In the genomic region with DNA sequence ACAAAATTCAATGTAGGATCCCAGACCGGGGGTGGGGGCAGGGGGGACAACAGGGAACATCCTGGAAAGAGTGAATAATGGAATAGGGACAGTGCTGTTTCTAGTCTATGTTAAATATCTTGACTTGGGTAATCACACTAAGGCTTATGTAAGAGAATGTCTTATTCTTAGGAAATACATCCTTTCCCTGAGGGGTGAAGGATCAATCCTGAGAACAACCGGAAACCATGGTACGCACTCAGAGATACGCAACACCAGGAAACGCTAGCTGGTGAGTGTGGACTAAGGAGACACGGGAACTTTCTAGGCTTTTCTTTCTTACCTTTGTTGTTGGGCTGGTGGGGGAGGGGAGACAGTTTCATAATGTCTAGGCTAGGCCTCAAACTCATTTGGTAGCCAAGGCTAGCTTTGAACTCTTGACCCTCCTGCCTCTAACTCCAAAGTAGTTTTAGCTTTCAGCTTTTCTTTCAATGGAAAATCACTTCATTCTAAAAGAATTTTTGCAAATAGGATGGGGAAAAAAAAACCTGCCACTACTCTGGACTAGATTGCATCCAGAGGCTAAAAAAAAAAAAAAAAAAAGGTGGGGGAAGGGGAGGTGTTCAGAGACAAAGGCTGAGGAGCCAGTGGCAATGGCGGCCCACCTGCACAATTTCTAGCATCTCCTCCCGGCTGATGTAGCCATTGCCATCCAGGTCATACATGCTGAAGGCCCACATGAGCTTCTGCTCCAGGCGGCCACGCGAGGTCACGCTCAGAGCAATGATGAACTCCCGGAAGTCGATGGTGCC, we compare ENCODE assay signal across 36 mouse cellular contexts. TPM values are rescaled to one million over a fixed set of nuclear protein-coding genes. Genes with fewer than 3 reads are reported as not detected.
DNase-seq lines count a peak whose midpoint lies in the region; TF ChIP-seq lines count a peak whose summit lies in the region.
"Had no signal": no experiment of that assay in that cellular context is flagged by ENCODE, and none has a peak within 500 bp of the region (broad histone marks: within the 10 kb centered on the region; RNA-seq: fewer than 3 reads in every experiment).

No protein-coding gene starts in this region.

- no peak for TF ChIP-seq RAD21 in CH12.LX (IDR thresholded peaks at IDR 0.05; ENCODE audit: low read depth, low read length)

- in situ Hi-C loops in CH12.LX (cut with MboI; ENCODE audit: low pct_ligation_motif_present, low pct_unique_long_range_greater_than_20kb, low sequenced_read_pairs), result no loop called here

- TF ChIP-seq CTCF in CH12.LX (conservative IDR thresholded peaks at IDR 0.05 in 1 of 2, IDR thresholded peaks at IDR 0.05 in 1 of 2; ENCODE audit: low read depth in 2 of 2, low read length in 2 of 2) (no peak), E14TG2a.4 (conservative IDR thresholded peaks at IDR 0.05; ENCODE audit: low read length) (no peak)

- TF ChIP-seq EP300 in CH12.LX (IDR thresholded peaks at IDR 0.05; ENCODE audit: low read length), result no peak

- H3K9me3 ChIP-seq in CH12.LX (replicated peaks; ENCODE audit: low read length) (peaks cover 7% of the 10 kb centered on the region), E14TG2a.4 (ENCODE audit: low read length) (no peaks in the 10 kb centered on the region)
- H3K9me3 ChIP-seq: embryonic facial prominence, embryonic 10.5 days; embryonic facial prominence, embryonic 13.5 days; heart, embryonic 10.5 days; heart, embryonic 13.5 days had no signal

- TF ChIP-seq POLR2A in CH12.LX (IDR thresholded peaks at IDR 0.05; ENCODE audit: low read depth, low read length), result no peak

- H3K9ac ChIP-seq in CH12.LX (ENCODE audit: insufficient read depth, low read depth), result no peak overlapping the region
- H3K9ac ChIP-seq: embryonic facial prominence, embryonic 13.5 days; forebrain, postnatal 0 days; heart, embryonic 13.5 days; hindbrain, embryonic 14.5 days had no signal

- H3K4me1 ChIP-seq in CH12.LX (ENCODE audit: control insufficient read depth in 1 of 2, insufficient read depth in 2 of 2) (peaks cover 10 to 16% of the 10 kb centered on the region in 2 experiments), E14TG2a.4 (replicated peaks; ENCODE audit: low read depth, low read length) (peaks cover 45% of the 10 kb centered on the region)

- no peaks in the 10 kb centered on the region for H3K36me3 ChIP-seq in CH12.LX (replicated peaks in 1 of 2; ENCODE audit: control insufficient read depth in 1 of 2, insufficient read depth in 1 of 2, low read length in 1 of 2)
- no peaks in the 10 kb centered on the region for H3K36me3 ChIP-seq in E14TG2a.4 (ENCODE audit: insufficient read depth, low read length)
- H3K36me3 ChIP-seq: embryonic facial prominence, embryonic 10.5 days; embryonic facial prominence, embryonic 13.5 days; heart, embryonic 10.5 days; heart, embryonic 13.5 days had no signal

- H3K4me2 ChIP-seq in CH12.LX (ENCODE audit: insufficient read depth, low read depth, poor library complexity, severe bottlenecking), result peak overlapping the region; percentile 54; the same call in 1 of the 2 replicates
- H3K4me2 ChIP-seq: embryonic facial prominence, embryonic 13.5 days; heart, embryonic 13.5 days; hindbrain, embryonic 14.5 days had no signal

- H3K27ac ChIP-seq in CH12.LX (ENCODE audit: insufficient read depth, low read depth), result no peak overlapping the region
- H3K27ac ChIP-seq: embryonic facial prominence, embryonic 10.5 days; embryonic facial prominence, embryonic 13.5 days; gastrocnemius, adult 2 months; heart, adult 2 months; heart, embryonic 10.5 days; heart, embryonic 13.5 days; hindbrain, embryonic 14.5 days; hindbrain, postnatal 0 days had no signal

- H3K4me3 ChIP-seq in CH12.LX (replicated peaks in 1 of 3; ENCODE audit: low read depth in 2 of 3, low read length in 2 of 3, poor library complexity in 1 of 3), result peak overlapping the region in 1 of 3 experiments; percentile 27
- H3K4me3 ChIP-seq in E14TG2a.4 (replicated peaks; ENCODE audit: low read length), result peak overlapping the region; percentile 57
- H3K4me3 ChIP-seq: embryonic facial prominence, embryonic 10.5 days; embryonic facial prominence, embryonic 13.5 days; gastrocnemius, adult 2 months; heart, adult 2 months; heart, embryonic 10.5 days; heart, embryonic 13.5 days had no signal

- DNase-seq in CH12.LX (ENCODE audit: extremely low read depth) (no peak), R1 (ENCODE audit: low read depth, low spot score) (peak; percentile 24)
- peak; percentile 58 for DNase-seq in fat pad, adult 2 months (ENCODE audit: extremely low read depth, low read depth, low spot score)
- DNase-seq in adrenal gland, adult (ENCODE audit: inconsistent age in 2 of 2, low spot score in 1 of 2), result no peak
- no peak for DNase-seq in kidney, adult 18-20 months
- DNase-seq in gastrocnemius, adult 8-10 months (ENCODE audit: low spot score in 2 of 2), result no peak
- DNase-seq: adrenal gland, postnatal 10 days; adrenal gland, postnatal 36 days; cerebellum, adult 11 months; cerebellum, adult 2 months; cerebellum, adult 9-11 months; cerebellum, postnatal 25 days; embryo, embryonic 11 days; forebrain, postnatal 0 days; gastrocnemius, adult 2 months; gastrocnemius, postnatal 25 days; heart, adult 2 months; heart, postnatal 14 days; heart, postnatal 4 days; kidney, adult 2 months had no signal

- no peaks in the 10 kb centered on the region for H3K79me2 ChIP-seq in CH12.LX (replicated peaks; ENCODE audit: control insufficient read depth, extremely low read depth, insufficient read depth, poor library complexity, severe bottlenecking)

- H3K27me3 ChIP-seq in CH12.LX (replicated peaks) (peaks cover 88% of the 10 kb centered on the region), E14TG2a.4 (ENCODE audit: insufficient read depth, low read length) (peaks cover 89% of the 10 kb centered on the region)

- dilution Hi-C loops in CH12.LX (cut with MboI; ENCODE audit: extremely low pct_ligation_motif_present, extremely low pct_unique_long_range_greater_than_20kb, low sequenced_read_pairs), result no loop called here

TF ChIP-seq in CH12.LX, 34 proteins besides CTCF, POLR2A, EP300 and RAD21:
- TF ChIP-seq ZNF384 (IDR thresholded peaks at IDR 0.05; ENCODE audit: low read depth, low read length) (peak; percentile 93), MAX (IDR thresholded peaks at IDR 0.05; ENCODE audit: low read length) (no peak), KAT2A (IDR thresholded peaks at IDR 0.05; ENCODE audit: insufficient replicate concordance, low read length) (no peak), NRF1 (IDR thresholded peaks at IDR 0.05; ENCODE audit: low read depth, low read length) (no peak), CHD2 (IDR thresholded peaks at IDR 0.05; ENCODE audit: low read length) (0 out of 2 replicates have a peak, but pooled peaks have one; percentile 41)
TF ChIP-seq in CH12.LX: peak in this region for 2.

RNA-seq across cellular contexts. Expression of a gene that starts 3.9 kb away (rescaled TPM):
- 28.5 and 31.6 TPM in 2 replicates for total RNA-seq in CH12.LX (2012; rRNA removed)
- 1.0 and 1.3 TPM in 2 replicates for total RNA-seq in CH12.LX (2014; rRNA removed)
- 2.9 and 3.6 TPM in 2 replicates for polyA plus RNA-seq in CH12.LX (2012; ENCODE audit: insufficient read length, low read depth)
- not detected for total RNA-seq in gastrocnemius, adult 8-10 months (2022)
- total RNA-seq: gastrocnemius, adult 2 months; gastrocnemius, postnatal 25 days; granulocyte monocyte progenitor cell, adult 5-6 weeks had no signal
- polyA plus RNA-seq: activated CD4-positive, CD25-positive, alpha-beta regulatory T cell, adult 4 months; C2C12; CD4-positive, CD25-positive, alpha-beta regulatory T cell, adult 4 months; inflammation-experienced regulatory T-cells, adult 6 months had no signal

RNA-seq across cellular contexts. Expression of a gene that starts 12.6 kb away (rescaled TPM):
- not detected in 2 replicates for total RNA-seq in CH12.LX (2012; rRNA removed)
- total RNA-seq in CH12.LX (2014; rRNA removed), result not detected in 2 replicates
- polyA plus RNA-seq in CH12.LX (2012; ENCODE audit: insufficient read length, low read depth), result not detected in 2 replicates
- not detected for total RNA-seq in gastrocnemius, adult 8-10 months (2022)
- total RNA-seq: adrenal gland, adult 18-20 months; adrenal gland, postnatal 10 days; adrenal gland, postnatal 36 days; common myeloid progenitor, adult 5-6 weeks; forebrain, postnatal 0 days; gastrocnemius, adult 2 months; gastrocnemius, postnatal 25 days; granulocyte monocyte progenitor cell, adult 5-6 weeks; heart, adult 2 months; heart, postnatal 14 days; heart, postnatal 4 days; hindbrain, postnatal 0 days had no signal
- polyA plus RNA-seq: activated CD4-positive, CD25-positive, alpha-beta regulatory T cell, adult 4 months; CD4-positive, CD25-positive, alpha-beta regulatory T cell, adult 4 months; forebrain, embryonic 14.5 days; forebrain, postnatal 0 days; frontal cortex, adult 2 months; hindbrain, embryonic 14.5 days; inflammation-experienced regulatory T-cells, adult 6 months had no signal

RNA-seq across cellular contexts. Expression of a gene that starts 18.9 kb away (rescaled TPM):
- total RNA-seq in CH12.LX (2012; rRNA removed) (0.17 and 0.21 TPM in 2 replicates), CH12.LX (2014; rRNA removed) (0.08 TPM in 1 of 2 replicates, not detected in the other)
- 0.26 and 0.33 TPM in 2 replicates for polyA plus RNA-seq in CH12.LX (2012; ENCODE audit: insufficient read length, low read depth)
- total RNA-seq in gastrocnemius, adult 8-10 months (2022), result 10 to 100 TPM; 48.3 to 65.7 (median 58.5) TPM
- total RNA-seq: common myeloid progenitor, adult 5-6 weeks; granulocyte monocyte progenitor cell, adult 5-6 weeks had no signal

RNA-seq across cellular contexts. Expression of a gene that starts 59.8 kb away (rescaled TPM):
- 65.3 and 75.3 TPM in 2 replicates for total RNA-seq in CH12.LX (2012; rRNA removed)
- total RNA-seq in CH12.LX (2014; rRNA removed), result 104 and 111 TPM in 2 replicates
- polyA plus RNA-seq in CH12.LX (2012; ENCODE audit: insufficient read length, low read depth), result 98.3 and 102 TPM in 2 replicates
- 10 to 100 TPM; 23.6 to 27.2 (median 25.0) TPM for total RNA-seq in gastrocnemius, adult 8-10 months (2022)

Comparison
In these comparisons a context has a peak if more than half of its experiments do, and no peak if none do; other contexts are left out.
1. DNase-seq: peak in R1 (single experiment) and fat pad, adult 2 months (single experiment); none in CH12.LX (single experiment), adrenal gland, adult (0 of 2), kidney, adult 18-20 months (single experiment) and gastrocnemius, adult 8-10 months (0 of 2).
2. RNA of a gene that starts 18.9 kb away (total RNA-seq): 48.3 to 65.7 TPM in gastrocnemius, adult 8-10 months; 0.08 to 0.21 TPM in CH12.LX; every median in the first group is over 10 times any median in the second.